Mouse (Mus musculus) limb, embryonic 13.5 days (tissue): ENCODE measurements around the gene Rrn3. TPM values are rescaled to one million over a fixed set of nuclear protein-coding genes. Genes with fewer than 3 reads are reported as not detected.

Source experiments
- microRNA-seq: library from miRNA; unstranded; fragments of <30 nt; microRNA quantifications from one replicate; pipeline ENCODE4, GENCODE M21; 2016
- polyA plus RNA-seq: library from polyadenylated mRNA; unstranded; fragments of >200 nt; fragmentation: Nextera tagmentation; extraction: Ambion mirVana; gene quantifications from 2 replicates; pipeline ENCODE4 v1.2.1, GENCODE M21; 2015

Rrn3 gene
- polyA plus RNA-seq, 1 experiment from 2014 or later: 66.3 TPM

Small RNAs within 50 kb of the gene (microRNA-seq; reads per million reads assigned to microRNA genes)
- gene Gm27734: not detected

Other genes with a start within 250 kb of the Rrn3 start
- 39.6 and 40.8 TPM in 2 replicates for gene Parn, start 112.5 kb upstream of the Rrn3 start, polyA plus RNA-seq
- gene Bfar, start 108.8 kb upstream of the Rrn3 start, polyA plus RNA-seq: 52.1 and 56.6 TPM in 2 replicates
- 5.5 and 7.6 TPM in 2 replicates for gene 3110001I22Rik, start 108.8 kb upstream of the Rrn3 start, polyA plus RNA-seq
- 0.31 TPM in 1 of 2 replicates, not detected in the other for gene Pla2g10, start 49.7 kb upstream of the Rrn3 start, polyA plus RNA-seq
- 204 and 208 TPM in 2 replicates for gene Ntan1, start 38.1 kb downstream of the Rrn3 start, polyA plus RNA-seq
- 110 and 111 TPM in 2 replicates for gene Pdxdc1, start 122.4 kb downstream of the Rrn3 start, polyA plus RNA-seq
- 3.4 and 5.2 TPM in 2 replicates for gene Mpv17l, start 122.5 kb downstream of the Rrn3 start, polyA plus RNA-seq
- gene 2900011O08Rik, start 205.9 kb downstream of the Rrn3 start, polyA plus RNA-seq: 7.3 and 7.7 TPM in 2 replicates
- gene Ifitm7, start 206.2 kb downstream of the Rrn3 start, polyA plus RNA-seq: 0.08 and 0.19 TPM in 2 replicates